Mouse (Mus musculus): ENCODE results near the gene Rfpl4. TPM values are rescaled to one million over a fixed set of nuclear protein-coding genes. Genes with fewer than 3 reads are reported as not detected.

Rfpl4 gene
- total and polyA plus RNA-seq, 2 experiments from 2014 or later: not detected

DNA sequence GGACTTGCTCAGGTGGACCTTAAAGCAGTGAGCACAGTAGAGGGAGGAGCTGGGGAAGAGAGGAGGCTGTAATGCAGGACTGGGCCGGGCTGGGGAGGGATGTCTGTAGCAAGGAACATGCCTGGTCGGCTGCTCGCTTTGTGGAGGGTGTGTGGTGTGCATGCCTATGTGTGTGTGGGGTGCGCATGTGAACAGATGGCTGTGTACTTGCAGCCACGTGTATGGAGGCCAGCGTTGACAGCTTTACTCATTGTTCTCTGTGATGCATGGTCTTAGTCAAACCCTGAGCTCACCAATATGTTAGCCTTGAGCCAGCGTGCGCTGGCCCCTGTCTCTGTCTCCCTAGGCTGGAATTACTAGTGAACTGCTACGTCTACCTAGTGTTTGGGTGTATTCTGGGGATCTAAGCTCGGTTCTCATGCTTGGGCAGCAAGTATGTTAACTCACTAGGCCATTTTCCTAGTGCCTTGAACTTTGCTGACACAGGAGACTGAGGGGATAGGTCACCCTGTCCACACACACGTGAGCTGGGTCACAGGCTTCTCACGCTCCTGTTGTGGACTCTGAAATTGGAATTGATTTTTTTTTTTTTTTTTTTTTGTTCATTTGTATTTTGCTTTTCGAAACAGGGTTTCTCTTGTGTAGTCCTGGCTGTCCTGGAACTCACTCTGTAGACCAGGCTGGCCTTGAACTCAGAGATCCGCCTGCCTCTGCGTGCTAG, 25.6 kb downstream of the Rfpl4 start:
- no peak overlapping the region for H3K9ac ChIP-seq (replicated peaks; ENCODE audit: low read length)
- ATAC-seq (no peak), DNase-seq (ENCODE audit: low spot score) (no peak)
- TF ChIP-seq CTCF (IDR thresholded peaks at IDR 0.05; ENCODE audit: low read depth): no peak
- H3K4me2 ChIP-seq (ENCODE audit: low read depth, low read length): no peak overlapping the region
- no peaks in the 10 kb centered on the region for H3K27me3 ChIP-seq (ENCODE audit: insufficient read depth, low read length)
- 93% methylated on average over 15 of the region's 15 CpGs for WGBS
- peaks cover 29% of the 10 kb centered on the region for H3K36me3 ChIP-seq (ENCODE audit: insufficient read depth, low read length)
- H3K4me3 ChIP-seq (ENCODE audit: low read length): no peak overlapping the region
- no peak overlapping the region for H3K27ac ChIP-seq
- H3K4me1 ChIP-seq (ENCODE audit: insufficient read depth, low read length): no peaks in the 10 kb centered on the region
- no peaks in the 10 kb centered on the region for H3K9me3 ChIP-seq (ENCODE audit: low read length)

DNA sequence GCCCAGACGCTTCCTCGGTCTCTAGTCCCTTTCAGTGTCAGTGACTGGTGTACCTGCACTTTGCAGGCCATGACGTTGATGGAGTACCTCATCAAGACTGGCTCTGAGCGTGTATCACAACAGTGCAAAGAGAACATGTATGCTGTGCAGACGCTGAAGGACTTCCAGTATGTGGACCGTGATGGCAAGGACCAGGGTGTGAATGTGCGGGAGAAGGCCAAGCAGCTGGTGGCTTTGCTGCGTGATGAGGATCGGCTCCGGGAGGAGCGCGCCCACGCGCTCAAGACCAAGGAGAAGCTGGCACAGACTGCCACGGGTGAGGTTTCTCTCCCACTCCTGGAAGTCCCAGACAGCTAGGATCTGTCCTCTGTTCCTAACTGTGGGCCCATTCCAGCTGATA, 26.9 kb downstream of the Rfpl4 start:
- no peaks in the 10 kb centered on the region for H3K27me3 ChIP-seq (ENCODE audit: insufficient read depth, low read length)
- no peak overlapping the region for H3K4me3 ChIP-seq (ENCODE audit: low read length)
- no peaks in the 10 kb centered on the region for H3K4me1 ChIP-seq (ENCODE audit: insufficient read depth, low read length)
- peaks cover 16% of the 10 kb centered on the region for H3K36me3 ChIP-seq (ENCODE audit: insufficient read depth, low read length)
- no peak overlapping the region for H3K9ac ChIP-seq (replicated peaks; ENCODE audit: low read length)
- H3K4me2 ChIP-seq (ENCODE audit: low read depth, low read length): no peak overlapping the region
- no peaks in the 10 kb centered on the region for H3K9me3 ChIP-seq (ENCODE audit: low read length)
- 96% methylated on average over 15 of the region's 15 CpGs for WGBS
- no peak for TF ChIP-seq CTCF (IDR thresholded peaks at IDR 0.05; ENCODE audit: low read depth)
- DNase-seq (ENCODE audit: low spot score) (no peak), ATAC-seq (no peak)
- H3K27ac ChIP-seq: no peak overlapping the region

DNA sequence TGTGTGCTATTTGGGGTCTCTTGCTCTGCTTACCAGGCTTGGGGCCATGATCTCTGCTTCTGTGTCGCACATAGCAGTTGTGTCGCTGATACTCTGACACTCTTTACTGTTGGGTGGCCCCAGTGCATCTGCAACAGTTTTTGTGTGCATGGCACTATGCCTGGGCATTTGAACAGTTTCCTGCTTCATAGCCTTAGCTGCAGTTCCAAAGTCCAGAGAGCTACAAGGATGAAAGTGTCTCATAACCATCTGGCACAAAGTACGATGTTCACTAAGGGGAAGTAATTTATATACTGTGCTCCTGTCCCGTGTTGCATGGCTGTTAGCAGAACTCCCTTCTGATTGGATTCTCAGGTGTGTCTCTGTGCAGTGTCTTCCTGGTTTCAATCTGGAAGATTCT, 28.9 kb downstream of the Rfpl4 start:
- Histone ChIP-seq H3K36me3 (ENCODE audit: insufficient read depth, low read length) (peaks cover 8% of the 10 kb centered on the region; the same call in 1 of the 2 replicates), H3K4me2 (ENCODE audit: low read depth, low read length) (no peak overlapping the region), H3K27me3 (ENCODE audit: insufficient read depth, low read length) (no peaks in the 10 kb centered on the region), H3K27ac (no peak overlapping the region), H3K9ac (replicated peaks; ENCODE audit: low read length) (no peak overlapping the region), H3K9me3 (ENCODE audit: low read length) (no peaks in the 10 kb centered on the region), H3K4me1 (ENCODE audit: insufficient read depth, low read length) (no peaks in the 10 kb centered on the region), H3K4me3 (ENCODE audit: low read length) (no peak overlapping the region)
- no peak for ATAC-seq
- WGBS: 72% methylated on average over 4 of the region's 4 CpGs
- no peak for TF ChIP-seq CTCF (IDR thresholded peaks at IDR 0.05; ENCODE audit: low read depth)
- no peak for DNase-seq (ENCODE audit: low spot score)

DNA sequence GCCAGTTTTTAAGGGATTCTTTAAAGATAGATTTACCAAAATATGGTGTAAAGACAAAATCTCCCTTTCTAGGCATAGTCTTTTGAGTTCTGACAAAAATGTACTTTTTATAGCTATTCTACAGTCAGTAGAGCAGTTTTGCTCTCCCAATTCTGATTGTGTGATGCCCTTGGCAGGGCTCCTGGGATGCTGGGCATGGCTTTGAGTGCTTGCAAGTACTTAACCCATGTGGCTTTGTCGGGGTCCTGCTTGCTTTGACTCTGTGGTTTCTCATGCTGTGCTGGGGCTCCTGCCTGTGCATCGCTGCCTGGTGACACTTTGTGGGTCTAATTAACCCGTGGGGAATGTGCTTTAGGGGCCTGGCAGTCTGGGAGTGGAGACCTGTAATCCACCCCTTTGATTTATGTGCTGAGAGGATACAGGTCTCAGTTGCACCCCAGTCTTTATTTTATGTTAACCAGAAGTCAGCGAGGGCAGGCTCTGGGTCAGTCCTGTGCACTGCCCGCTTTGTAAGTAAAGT, 29.8 kb downstream of the Rfpl4 start:
- Histone ChIP-seq H3K27me3 (ENCODE audit: insufficient read depth, low read length) (no peaks in the 10 kb centered on the region), H3K4me3 (ENCODE audit: low read length) (no peak overlapping the region), H3K27ac (no peak overlapping the region), H3K9me3 (ENCODE audit: low read length) (no peaks in the 10 kb centered on the region), H3K36me3 (ENCODE audit: insufficient read depth, low read length) (peaks cover 8% of the 10 kb centered on the region; the same call in 1 of the 2 replicates), H3K9ac (replicated peaks; ENCODE audit: low read length) (no peak overlapping the region), H3K4me1 (ENCODE audit: insufficient read depth, low read length) (peaks cover under 1% of the 10 kb centered on the region; the same call in 1 of the 2 replicates), H3K4me2 (ENCODE audit: low read depth, low read length) (no peak overlapping the region)
- no peak for DNase-seq (ENCODE audit: low spot score)
- 61% methylated on average over 5 of the region's 5 CpGs for WGBS
- no peak for ATAC-seq
- TF ChIP-seq CTCF (IDR thresholded peaks at IDR 0.05; ENCODE audit: low read depth): no peak

DNA sequence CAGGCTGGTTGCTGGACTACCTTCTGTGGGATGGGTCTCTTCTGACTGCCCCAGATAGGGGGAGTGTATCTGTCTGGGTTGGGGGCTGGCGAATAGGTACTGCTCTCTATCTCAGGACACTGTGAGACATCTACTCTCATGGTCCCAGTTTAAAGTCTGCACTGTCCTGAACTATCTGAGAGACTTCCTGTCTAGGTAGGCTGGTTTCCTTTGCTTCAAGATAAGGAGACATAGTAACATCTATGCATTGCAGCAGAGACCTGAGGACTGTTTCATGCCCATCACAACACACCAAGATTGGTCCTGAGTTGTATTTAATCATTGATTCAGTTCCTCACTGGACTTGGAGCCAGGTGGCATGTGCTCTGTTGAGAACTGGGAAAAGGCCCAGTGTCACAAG, 31.2 kb downstream of the Rfpl4 start:
- Histone ChIP-seq H3K4me2 (ENCODE audit: low read depth, low read length) (no peak overlapping the region), H3K4me1 (ENCODE audit: insufficient read depth, low read length) (peaks cover 11% of the 10 kb centered on the region), H3K9ac (replicated peaks; ENCODE audit: low read length) (no peak overlapping the region), H3K27me3 (ENCODE audit: insufficient read depth, low read length) (no peaks in the 10 kb centered on the region), H3K27ac (no peak overlapping the region), H3K4me3 (ENCODE audit: low read length) (no peak overlapping the region), H3K9me3 (ENCODE audit: low read length) (no peaks in the 10 kb centered on the region), H3K36me3 (ENCODE audit: insufficient read depth, low read length) (peaks cover 8% of the 10 kb centered on the region; the same call in 1 of the 2 replicates)
- no peak for TF ChIP-seq CTCF (IDR thresholded peaks at IDR 0.05; ENCODE audit: low read depth)
- DNase-seq (ENCODE audit: low spot score) (no peak), ATAC-seq (no peak)
- WGBS: 88% methylated on average over 1 of the region's 1 CpGs

DNA sequence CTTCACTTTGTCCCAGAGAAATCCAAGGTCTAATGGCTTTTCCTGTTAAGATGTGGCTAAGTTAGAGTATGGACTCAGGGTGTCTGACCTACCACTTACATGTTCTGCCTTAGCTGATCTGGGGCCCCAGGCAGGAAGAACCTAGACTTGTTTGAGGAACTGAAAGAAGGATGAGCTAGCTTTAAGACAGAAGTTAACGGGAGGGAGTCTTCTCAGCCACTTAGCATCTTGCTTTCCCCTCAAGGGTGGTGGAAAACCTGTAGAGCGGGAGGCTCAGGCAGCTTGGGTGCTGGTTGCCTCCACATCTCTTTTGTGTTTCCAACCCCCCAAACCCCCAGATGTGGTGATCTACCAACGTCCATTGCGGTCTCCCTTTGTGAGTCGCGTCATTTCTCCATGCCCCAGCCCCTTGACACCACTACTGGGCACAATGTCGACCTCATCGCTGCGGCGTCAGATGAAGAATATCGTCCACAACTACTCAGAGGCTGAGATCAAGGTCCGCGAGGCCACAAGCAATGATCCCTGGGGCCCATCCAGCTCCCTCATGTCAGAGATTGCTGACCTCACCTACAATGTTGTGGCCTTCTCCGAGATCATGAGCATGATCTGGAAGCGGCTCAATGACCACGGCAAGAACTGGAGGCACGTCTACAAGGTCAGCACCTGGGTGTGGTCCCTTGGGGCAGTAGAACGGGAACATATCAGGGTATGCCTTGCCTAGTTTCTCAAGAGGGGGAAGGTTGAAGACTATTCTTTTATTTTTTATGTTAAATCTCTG, 33.2 kb downstream of the Rfpl4 start:
- Histone ChIP-seq H3K27me3 (ENCODE audit: insufficient read depth, low read length) (no peaks in the 10 kb centered on the region), H3K4me2 (ENCODE audit: low read depth, low read length) (no peak overlapping the region), H3K4me1 (ENCODE audit: insufficient read depth, low read length) (peaks cover 11% of the 10 kb centered on the region), H3K36me3 (ENCODE audit: insufficient read depth, low read length) (0 out of 2 replicates have a peak, but pooled peaks cover 2% of the 10 kb centered on the region), H3K9me3 (ENCODE audit: low read length) (no peaks in the 10 kb centered on the region), H3K27ac (no peak overlapping the region), H3K9ac (replicated peaks; ENCODE audit: low read length) (no peak overlapping the region), H3K4me3 (ENCODE audit: low read length) (no peak overlapping the region)
- no peak for DNase-seq (ENCODE audit: low spot score)
- ATAC-seq: no peak
- TF ChIP-seq CTCF (IDR thresholded peaks at IDR 0.05; ENCODE audit: low read depth): no peak
- WGBS: 94% methylated on average over 18 of the region's 18 CpGs

All from hindbrain, postnatal 0 days (tissue).